Comparison of ENCODE assay signal across 7 mouse cellular contexts in the genomic region with DNA sequence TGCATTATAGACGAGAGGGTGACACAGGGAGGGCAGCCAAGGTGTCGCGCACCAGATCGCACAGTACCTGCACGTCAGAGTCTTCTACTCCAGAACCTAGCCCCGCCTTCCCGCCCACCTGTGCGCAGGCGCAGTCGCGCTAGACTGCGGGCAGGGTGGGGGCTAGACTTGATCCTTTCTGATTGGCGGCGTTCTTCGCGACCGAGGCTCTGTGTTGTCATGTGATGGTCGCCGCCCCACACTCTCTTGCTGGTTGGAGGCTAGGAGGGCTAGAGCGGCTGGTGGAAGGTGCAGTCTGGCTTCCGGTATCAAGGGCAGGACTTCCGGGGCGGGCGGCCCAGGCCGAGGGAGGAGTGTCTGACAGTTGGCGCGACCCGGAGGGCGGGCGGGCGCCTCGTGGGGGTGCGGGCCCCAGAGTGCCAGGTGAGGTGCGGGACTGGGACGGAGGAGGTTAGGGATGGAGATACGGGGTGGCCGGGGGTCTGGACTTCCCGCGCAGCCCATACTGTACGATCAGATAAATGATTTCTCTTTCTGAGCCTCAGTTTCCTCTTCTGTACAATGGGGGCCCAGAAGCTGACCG. TPM values are rescaled to one million over a fixed set of nuclear protein-coding genes. Genes with fewer than 3 reads are reported as not detected.
DNase-seq lines count a peak whose midpoint lies in the region; ATAC-seq lines count a peak whose summit lies in the region.

Gene Pld3, minus strand, starts transcription at position 288 of the 583 bp plus-strand sequence.
Gene 2310022A10Rik, plus strand, starts transcription at position 303 of the 583 bp plus-strand sequence.

- H3K27ac ChIP-seq in embryonic facial prominence, embryonic 11.5 days (replicated peaks; ENCODE audit: low read depth, low read length) = no peak within 1 kb of the TSS
- H3K27ac ChIP-seq in limb, embryonic 10.5 days = peak within 1 kb of the TSS; percentile 86
- H3K27ac ChIP-seq in midbrain, embryonic 13.5 days = no peak within 1 kb of the TSS

- ATAC-seq in embryonic facial prominence, embryonic 11.5 days (replicated peaks; ENCODE audit: insufficient number of reproducible peaks, low FRiP score, low TSS enrichment, low read depth) = peak; percentile 100
- peak; percentile 97 for ATAC-seq in granulocyte monocyte progenitor cell, adult 5-6 weeks (replicated peaks; ENCODE audit: poor library complexity, severe bottlenecking)
- peak; percentile 100 for ATAC-seq in midbrain, embryonic 13.5 days

- H3K27me3 ChIP-seq in embryonic facial prominence, embryonic 11.5 days (ENCODE audit: control insufficient read depth, insufficient read depth, low read length) = no peaks in the 10 kb centered on the region
- no peaks in the 10 kb centered on the region for H3K27me3 ChIP-seq in limb, embryonic 10.5 days (ENCODE audit: low read depth, poor library complexity, severe bottlenecking)
- H3K27me3 ChIP-seq in midbrain, embryonic 13.5 days = no peaks in the 10 kb centered on the region

- H3K4me3 ChIP-seq in embryonic facial prominence, embryonic 11.5 days (ENCODE audit: low read depth, low read length) = peak within 1 kb of the TSS; percentile 76
- peak within 1 kb of the TSS; percentile 85 for H3K4me3 ChIP-seq in limb, embryonic 10.5 days
- peak within 1 kb of the TSS; percentile 60 for H3K4me3 ChIP-seq in midbrain, embryonic 13.5 days (replicated peaks)

- DNase-seq in adrenal gland, postnatal 14 days = peak; percentile 98
- peak; percentile 96 for DNase-seq in embryonic facial prominence, embryonic 11.5 days (ENCODE audit: low spot score)
- peak; percentile 99 for DNase-seq in kidney, adult 11 months
- DNase-seq in limb, embryonic 10.5 days (ENCODE audit: low spot score) = peak; percentile 98
- DNase-seq in spleen, adult 12 weeks (ENCODE audit: low spot score) = peak; percentile 92

- WGBS in embryonic facial prominence, embryonic 11.5 days = under 1% methylated on average over 41 of the region's 41 CpGs
- WGBS in limb, embryonic 10.5 days = under 1% methylated on average over 41 of the region's 41 CpGs
- under 1% methylated on average over 41 of the region's 41 CpGs for WGBS in midbrain, embryonic 13.5 days

- H3K9me3 ChIP-seq in embryonic facial prominence, embryonic 11.5 days (replicated peaks; ENCODE audit: control insufficient read depth, low read length) = no peaks in the 10 kb centered on the region
- H3K9me3 ChIP-seq in limb, embryonic 10.5 days (replicated peaks) = no peaks in the 10 kb centered on the region
- H3K9me3 ChIP-seq in midbrain, embryonic 13.5 days = no peaks in the 10 kb centered on the region

- H3K9ac ChIP-seq in embryonic facial prominence, embryonic 11.5 days (replicated peaks; ENCODE audit: low read length) = peak within 1 kb of the TSS; percentile 72
- H3K9ac ChIP-seq in midbrain, embryonic 13.5 days (replicated peaks) = peak within 1 kb of the TSS; percentile 73

- no peaks in the 10 kb centered on the region for H3K4me1 ChIP-seq in embryonic facial prominence, embryonic 11.5 days (ENCODE audit: control insufficient read depth, insufficient read depth, low read length)
- H3K4me1 ChIP-seq in limb, embryonic 10.5 days = peaks cover 14% of the 10 kb centered on the region
- peaks cover 19% of the 10 kb centered on the region for H3K4me1 ChIP-seq in midbrain, embryonic 13.5 days (replicated peaks)

- H3K4me2 ChIP-seq in embryonic facial prominence, embryonic 11.5 days (ENCODE audit: low read depth, low read length) = peak within 1 kb of the TSS; percentile 73
- peak within 1 kb of the TSS; percentile 89 for H3K4me2 ChIP-seq in midbrain, embryonic 13.5 days (replicated peaks)

- no peaks in the 10 kb centered on the region; the same call in 1 of the 2 replicates for H3K36me3 ChIP-seq in embryonic facial prominence, embryonic 11.5 days (replicated peaks; ENCODE audit: control insufficient read depth, insufficient read depth, low read depth, low read length)
- peaks cover 16% of the 10 kb centered on the region for H3K36me3 ChIP-seq in limb, embryonic 10.5 days
- peaks cover 12% of the 10 kb centered on the region for H3K36me3 ChIP-seq in midbrain, embryonic 13.5 days

RNA-seq across cellular contexts. Expression of gene Pld3, which starts in this region (rescaled TPM):
- total RNA-seq in adrenal gland, postnatal 14 days (2021) = 87.2 and 100 TPM in 2 replicates
- polyA plus RNA-seq in embryonic facial prominence, embryonic 11.5 days (2014; fragmentation: Nextera tagmentation; extraction: Ambion mirVana) = 57.1 and 65.5 TPM in 2 replicates
- 3.8 and 10.6 TPM in 2 replicates for total RNA-seq in granulocyte monocyte progenitor cell, adult 5-6 weeks (2014; fragmentation: Nextera tagmentation)
- 3.8 and 6.3 TPM in 2 replicates for total RNA-seq in granulocyte monocyte progenitor cell, adult 5-6 weeks (2017)
- 31.6 and 49.5 TPM in 2 replicates for polyA plus RNA-seq in limb, embryonic 10.5 days (2016; fragmentation: Nextera tagmentation; extraction: Ambion mirVana)
- 107 and 110 TPM in 2 replicates for polyA plus RNA-seq in midbrain, embryonic 13.5 days (2015; fragmentation: Nextera tagmentation; extraction: Ambion mirVana)

RNA-seq across cellular contexts. Expression of gene 2310022A10Rik, which starts in this region (rescaled TPM):
- total RNA-seq in adrenal gland, postnatal 14 days (2021) = 13.6 and 14.4 TPM in 2 replicates
- polyA plus RNA-seq in embryonic facial prominence, embryonic 11.5 days (2014; fragmentation: Nextera tagmentation; extraction: Ambion mirVana) = 26.4 and 27.5 TPM in 2 replicates
- 16.9 and 18.4 TPM in 2 replicates for total RNA-seq in granulocyte monocyte progenitor cell, adult 5-6 weeks (2014; fragmentation: Nextera tagmentation)
- total RNA-seq in granulocyte monocyte progenitor cell, adult 5-6 weeks (2017) = 4.7 and 6.6 TPM in 2 replicates
- polyA plus RNA-seq in limb, embryonic 10.5 days (2016; fragmentation: Nextera tagmentation; extraction: Ambion mirVana) = 40.8 and 41.2 TPM in 2 replicates
- polyA plus RNA-seq in midbrain, embryonic 13.5 days (2015; fragmentation: Nextera tagmentation; extraction: Ambion mirVana) = 34.6 and 36.6 TPM in 2 replicates
